ENCODE assay signal across 8 mouse cellular contexts in the genomic region with DNA sequence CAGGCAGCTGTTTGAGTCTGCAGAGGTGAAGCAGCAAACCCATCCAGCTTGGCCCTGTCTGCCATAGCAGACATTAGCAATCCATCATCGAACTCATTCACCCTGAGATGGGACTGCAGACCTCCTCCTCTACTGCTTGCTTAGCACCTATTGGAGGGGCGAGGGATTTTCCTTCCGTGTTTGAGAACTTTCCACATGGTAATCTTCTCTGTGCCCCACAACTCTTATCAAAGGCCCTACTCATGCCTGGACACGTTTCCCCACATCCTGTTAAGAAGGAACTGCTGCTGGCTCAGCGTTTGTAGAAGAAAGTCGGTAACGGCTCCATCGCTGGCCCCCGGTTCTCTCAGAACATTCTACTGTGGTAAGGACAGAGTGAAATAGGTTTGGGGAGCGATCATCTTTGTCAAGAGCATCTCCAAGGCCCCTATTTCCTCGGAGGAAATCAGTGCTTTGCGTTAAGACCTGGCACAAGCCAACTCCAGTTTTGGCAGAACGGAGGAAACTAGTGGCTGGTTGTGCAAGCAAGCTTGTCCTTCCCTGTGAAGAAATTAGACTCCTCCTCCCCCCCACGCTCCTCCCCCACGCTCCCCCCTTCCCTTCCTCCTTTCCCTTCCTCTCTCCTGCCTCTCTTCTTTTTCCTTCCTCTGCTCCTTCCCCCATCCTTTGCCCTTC. TPM values are rescaled to one million over a fixed set of nuclear protein-coding genes. Genes with fewer than 3 reads are reported as not detected.
A peak's percentile ranks its signal among the peaks of the same experiment; 100 is the strongest.
DNase-seq lines count a peak whose midpoint lies in the region; ATAC-seq and TF ChIP-seq lines count a peak whose summit lies in the region.

No protein-coding gene starts in this region.

- TF ChIP-seq POLR2A in bone marrow macrophage, adult 2 months (IDR thresholded peaks at IDR 0.05; ENCODE audit: borderline replicate concordance, low read depth, low read length) = no peak
- TF ChIP-seq POLR2A in myocyte (IDR thresholded peaks at IDR 0.05; ENCODE audit: insufficient read length, low read depth) = no peak

- 0 out of 2 replicates have a peak, but pooled peaks cover 8% of the 10 kb centered on the region for H3K4me1 ChIP-seq in kidney, embryonic 14.5 days (ENCODE audit: control insufficient read depth, insufficient read depth, low read length)
- peaks cover 43% of the 10 kb centered on the region for H3K4me1 ChIP-seq in bone marrow macrophage, adult 2 months (ENCODE audit: control insufficient read depth, insufficient read depth, low read length)
- peaks cover 8 to 10% of the 10 kb centered on the region in 2 experiments for H3K4me1 ChIP-seq in heart, embryonic 14.5 days (ENCODE audit: control insufficient read depth in 2 of 2, insufficient read depth in 2 of 2, low read length in 2 of 2)
- peaks cover 14% of the 10 kb centered on the region for H3K4me1 ChIP-seq in limb, embryonic 12.5 days (replicated peaks)

- no peak overlapping the region for H3ac ChIP-seq in myocyte (ENCODE audit: control insufficient read depth, insufficient read length)

- H3K9me3 ChIP-seq in kidney, embryonic 14.5 days (ENCODE audit: control insufficient read depth, low read length) = no peaks in the 10 kb centered on the region
- no peaks in the 10 kb centered on the region for H3K9me3 ChIP-seq in heart, embryonic 14.5 days (ENCODE audit: control insufficient read depth, low read length)
- 0 out of 2 replicates have a peak, but pooled peaks cover 5% of the 10 kb centered on the region for H3K9me3 ChIP-seq in limb, embryonic 12.5 days

- no peaks in the 10 kb centered on the region for H3K79me2 ChIP-seq in myocyte (ENCODE audit: control insufficient read depth, insufficient read depth)

- no peak overlapping the region for H3K9ac ChIP-seq in kidney, embryonic 14.5 days (ENCODE audit: low read depth, low read length)
- no peak overlapping the region for H3K9ac ChIP-seq in heart, embryonic 14.5 days (ENCODE audit: low read length)
- no peak overlapping the region for H3K9ac ChIP-seq in limb, embryonic 12.5 days (replicated peaks)

- 0 out of 2 replicates have a peak overlapping the region, but pooled peaks have one; percentile 2 for H3K4me3 ChIP-seq in kidney, embryonic 14.5 days (ENCODE audit: low read length)
- peak overlapping the region; percentile 50 for H3K4me3 ChIP-seq in bone marrow macrophage, adult 2 months (ENCODE audit: insufficient read depth, low read length)
- H3K4me3 ChIP-seq in heart, embryonic 14.5 days (ENCODE audit: control insufficient read depth in 1 of 2, insufficient read depth in 1 of 2, low read depth in 1 of 2, low read length in 2 of 2) = peak overlapping the region; percentile 6 to 19; a peak in 2 of 4 replicates
- H3K4me3 ChIP-seq in limb, embryonic 12.5 days (replicated peaks) = no peak overlapping the region
- no peak overlapping the region for H3K4me3 ChIP-seq in myocyte

- H3K27me3 ChIP-seq in kidney, embryonic 14.5 days (ENCODE audit: control insufficient read depth, insufficient read depth, low read length) = no peaks in the 10 kb centered on the region
- H3K27me3 ChIP-seq in heart, embryonic 14.5 days (ENCODE audit: control insufficient read depth, insufficient read depth, low read length) = no peaks in the 10 kb centered on the region
- no peaks in the 10 kb centered on the region for H3K27me3 ChIP-seq in limb, embryonic 12.5 days
- no peaks in the 10 kb centered on the region for H3K27me3 ChIP-seq in myocyte (ENCODE audit: control insufficient read depth, insufficient read depth, insufficient read length)

- peak overlapping the region; percentile 63 for H3K27ac ChIP-seq in kidney, embryonic 14.5 days (ENCODE audit: low read depth, low read length)
- H3K27ac ChIP-seq in bone marrow macrophage, adult 2 months (ENCODE audit: insufficient read depth, low read depth, low read length) = peak overlapping the region; percentile 100
- H3K27ac ChIP-seq in heart, embryonic 14.5 days (replicated peaks in 1 of 2; ENCODE audit: control insufficient read depth in 1 of 2, insufficient read depth in 1 of 2, low read depth in 2 of 2, low read length in 2 of 2) = peak overlapping the region; percentile 84 to 93
- peak overlapping the region; percentile 90 for H3K27ac ChIP-seq in limb, embryonic 12.5 days

- H3K36me3 ChIP-seq in kidney, embryonic 14.5 days (ENCODE audit: control insufficient read depth, insufficient read depth, low read length) = no peaks in the 10 kb centered on the region
- H3K36me3 ChIP-seq in heart, embryonic 14.5 days (ENCODE audit: control insufficient read depth, insufficient read depth, low read length) = no peaks in the 10 kb centered on the region
- H3K36me3 ChIP-seq in limb, embryonic 12.5 days = no peaks in the 10 kb centered on the region
- no peaks in the 10 kb centered on the region for H3K36me3 ChIP-seq in myocyte (ENCODE audit: control insufficient read depth, insufficient read depth)

- peak overlapping the region; percentile 36 for H3K4me2 ChIP-seq in kidney, embryonic 14.5 days (replicated peaks; ENCODE audit: low read depth, low read length)
- peak overlapping the region; percentile 52 for H3K4me2 ChIP-seq in heart, embryonic 14.5 days (ENCODE audit: low read length)
- peak overlapping the region; percentile 31 for H3K4me2 ChIP-seq in limb, embryonic 12.5 days
- peak overlapping the region; percentile 69 for H3K4me2 ChIP-seq in myocyte (ENCODE audit: low read depth)

- peak; percentile 56; the same call in 1 of the 2 replicates for ATAC-seq in kidney, embryonic 14.5 days (ENCODE audit: low FRiP score, low TSS enrichment)
- ATAC-seq in heart, embryonic 14.5 days (ENCODE audit: insufficient number of reproducible peaks, insufficient read depth, low FRiP score, low read depth) = no peak
- no peak for ATAC-seq in limb, embryonic 12.5 days (ENCODE audit: insufficient number of reproducible peaks, insufficient read depth, low FRiP score, low TSS enrichment, low read depth)

- DNase-seq in kidney, adult 9 months = no peak
- peak; percentile 69 for DNase-seq in urinary bladder, postnatal 14 days (ENCODE audit: low spot score)
- no peak for DNase-seq in right cerebral cortex, postnatal 4 days

- TF ChIP-seq CTCF in bone marrow macrophage, adult 2 months (IDR thresholded peaks at IDR 0.05; ENCODE audit: low read depth, low read length) = no peak

- WGBS in kidney, embryonic 14.5 days = 46% methylated on average over 15 of the region's 15 CpGs
- 47% methylated on average over 15 of the region's 15 CpGs for WGBS in heart, embryonic 14.5 days
- 49% methylated on average over 15 of the region's 15 CpGs for WGBS in limb, embryonic 12.5 days

TF ChIP-seq in myocyte, 11 proteins besides CTCF, POLR2A, EP300 and RAD21:
- TF ChIP-seq E2F4 (IDR thresholded peaks at IDR 0.05; ENCODE audit: insufficient read depth) (no peak), USF1 (IDR thresholded peaks at IDR 0.05; ENCODE audit: low read depth) (no peak), POLR2AphosphoS2 (IDR thresholded peaks at IDR 0.05; ENCODE audit: insufficient read length, low read depth) (no peak), TCF12 (IDR thresholded peaks at IDR 0.05; ENCODE audit: insufficient read depth, poor library complexity, severe bottlenecking) (no peak), MYOD1 (IDR thresholded peaks at IDR 0.05; ENCODE audit: control insufficient read depth in 1 of 3, insufficient read length in 2 of 3, low read depth in 2 of 3) (no peak), SRF (IDR thresholded peaks at IDR 0.05; ENCODE audit: control insufficient read depth, insufficient read length, low read depth) (no peak), MYOG (IDR thresholded peaks at IDR 0.05; ENCODE audit: control insufficient read depth in 1 of 3, insufficient read depth in 1 of 3, insufficient read length in 2 of 3, low read depth in 2 of 3) (no peak), CEBPB (IDR thresholded peaks at IDR 0.05; ENCODE audit: insufficient read depth, poor library complexity, severe bottlenecking) (no peak), MAX (IDR thresholded peaks at IDR 0.05; ENCODE audit: low read depth) (no peak), REST (IDR thresholded peaks at IDR 0.05; ENCODE audit: insufficient read depth, insufficient read length) (no peak), TCF3 (IDR thresholded peaks at IDR 0.05; ENCODE audit: insufficient read length, low read depth) (no peak)

RNA-seq across cellular contexts. Expression of a gene that starts 4.9 kb away (rescaled TPM):
- 0.31 and 0.36 TPM in 2 replicates for polyA plus RNA-seq in kidney, embryonic 14.5 days (2014; fragmentation: Nextera tagmentation; extraction: Ambion mirVana)
- 1.8 and 2.5 TPM in 2 replicates for polyA plus RNA-seq in bone marrow macrophage, adult 2 months (2012; ENCODE audit: insufficient read depth, insufficient read length, missing spikeins)
- 0.85 TPM in 1 of 2 replicates, not detected in the other for polyA plus RNA-seq in heart, embryonic 14.5 days (2014; fragmentation: Nextera tagmentation; extraction: Ambion mirVana)
- 0.20 TPM in 1 of 2 replicates, not detected in the other for polyA plus RNA-seq in limb, embryonic 12.5 days (2016; fragmentation: Nextera tagmentation; extraction: Ambion mirVana)
- not detected for polyA plus RNA-seq in myocyte (2012; fragmentation: generic; extraction: Trizol)

RNA-seq across cellular contexts. Expression of a gene that starts 12.6 kb away (rescaled TPM):
- polyA plus RNA-seq in kidney, embryonic 14.5 days (2014; fragmentation: Nextera tagmentation; extraction: Ambion mirVana) = 281 and 296 TPM in 2 replicates
- 308 and 336 TPM in 2 replicates for polyA plus RNA-seq in bone marrow macrophage, adult 2 months (2012; ENCODE audit: insufficient read depth, insufficient read length, missing spikeins)
- 229 and 248 TPM in 2 replicates for polyA plus RNA-seq in heart, embryonic 14.5 days (2014; fragmentation: Nextera tagmentation; extraction: Ambion mirVana)
- polyA plus RNA-seq in limb, embryonic 12.5 days (2016; fragmentation: Nextera tagmentation; extraction: Ambion mirVana) = 300 and 320 TPM in 2 replicates
- polyA plus RNA-seq in myocyte (2012; fragmentation: generic; extraction: Trizol) = 136 TPM

RNA-seq across cellular contexts. Expression of a gene that starts 44.8 kb away (rescaled TPM):
- polyA plus RNA-seq in kidney, embryonic 14.5 days (2014; fragmentation: Nextera tagmentation; extraction: Ambion mirVana) = 1.6 TPM in 1 of 2 replicates, not detected in the other
- 3.6 TPM in 1 of 2 replicates, not detected in the other for polyA plus RNA-seq in bone marrow macrophage, adult 2 months (2012; ENCODE audit: insufficient read depth, insufficient read length, missing spikeins)
- polyA plus RNA-seq in heart, embryonic 14.5 days (2014; fragmentation: Nextera tagmentation; extraction: Ambion mirVana) = 10,198 and 10,957 TPM in 2 replicates
- polyA plus RNA-seq in limb, embryonic 12.5 days (2016; fragmentation: Nextera tagmentation; extraction: Ambion mirVana) = 1.8 TPM in 1 of 2 replicates, not detected in the other
- polyA plus RNA-seq in myocyte (2012; fragmentation: generic; extraction: Trizol) = 3.3 TPM

Comparison
In these comparisons a context has a peak if more than half of its experiments do, and no peak if none do; other contexts are left out.
1. H3K4me3 ChIP-seq: peak in kidney, embryonic 14.5 days (single experiment), bone marrow macrophage, adult 2 months (single experiment) and heart, embryonic 14.5 days (2 of 2); none in limb, embryonic 12.5 days (single experiment) and myocyte (single experiment).
2. RNA of a gene that starts 44.8 kb away (polyA plus RNA-seq): 10,198 to 10,957 TPM in heart, embryonic 14.5 days; 3.3 TPM in myocyte (single experiment), 1.8 TPM in limb, embryonic 12.5 days, 1.6 TPM in kidney, embryonic 14.5 days and 3.6 TPM in bone marrow macrophage, adult 2 months; every median in the first group is over 1,000 times any median in the second.
3. Peak in every context shown above with its lines, with median percentiles within 50 percentile points of each other: H3K27ac ChIP-seq and H3K4me2 ChIP-seq.